Mouse (Mus musculus) liver, embryonic 16.5 days (tissue): ENCODE measurements around the gene Hinfp. TPM values are rescaled to one million over a fixed set of nuclear protein-coding genes. Genes with fewer than 3 reads are reported as not detected.

Source experiments
- ATAC-seq: fragments of 200-750 bp; cut with Nextera tagmentation; 2 replicates; pipeline ENCODE4 v1.8.0; 2017; ENCODE audit warnings: low read depth, mild to moderate bottlenecking, moderate number of reproducible peaks, moderate library complexity
- H3K27ac ChIP-seq: fragments of 300-500 bp; sonication (generic); 2 replicates; pipeline ENCODE4 v1.5.1; 2014; ENCODE audit warnings: mild to moderate bottlenecking, low read length
- H3K27me3 ChIP-seq: fragments of 300-500 bp; sonication (generic); 2 replicates; pipeline ENCODE4 v1.6.1; 2014; ENCODE audit warnings: low read depth, low read length, mixed read lengths; ENCODE audit not compliant: control insufficient read depth, insufficient read depth
- H3K36me3 ChIP-seq: fragments of 300-500 bp; sonication (generic); 2 replicates; pipeline ENCODE4 v1.6.1; 2014; ENCODE audit warnings: mild to moderate bottlenecking; ENCODE audit not compliant: control insufficient read depth, insufficient read depth
- H3K4me1 ChIP-seq: fragments of 300-500 bp; sonication (generic); 2 replicates; pipeline ENCODE4 v1.6.1; 2014; ENCODE audit warnings: low read depth, low read length, mixed read lengths; ENCODE audit not compliant: control insufficient read depth
- H3K4me2 ChIP-seq: fragments of 300-500 bp; sonication (generic); 2 replicates; pipeline ENCODE4 v1.6.1; 2014; ENCODE audit warnings: low read depth, low read length, mixed read lengths
- H3K4me3 ChIP-seq: fragments of 300-500 bp; sonication (generic); 2 replicates; pipeline ENCODE4 v1.5.1; 2014; ENCODE audit warnings: low read depth, mild to moderate bottlenecking, low read length
- H3K9ac ChIP-seq: fragments of 300-500 bp; sonication (generic); 2 replicates; pipeline ENCODE4 v1.6.1; 2014; ENCODE audit warnings: low read depth, low read length
- H3K9me3 ChIP-seq: fragments of 300-500 bp; sonication (generic); replicated peaks from 2 replicates; pipeline ENCODE4 v1.6.1; 2016; ENCODE audit warnings: low read length; ENCODE audit not compliant: control insufficient read depth
- WGBS: fragments of 180-500 bp; shearing (Covaris S2); extraction: QIAGEN DNeasy Blood & Tissue Kit; methylation state at CpG from one replicate; pipeline ENCODE4 v1.1.7; 2014; ENCODE audit not compliant: insufficient replicate concordance; 5-methylcytosine and 5-hydroxymethylcytosine counted together
- polyA plus RNA-seq: library from polyadenylated mRNA; unstranded; fragments of >200 nt; fragmentation: Nextera tagmentation; extraction: Ambion mirVana; gene quantifications from 2 replicates; pipeline ENCODE4 v1.2.1, GENCODE M21; 2015

Gene Hinfp
- polyA plus RNA-seq, 1 experiment from 2014 or later: 12.6 TPM

- H3K36me3 ChIP-seq: peaks cover 74% of the 10 kb centered on the region
- peak overlapping the region; percentile 99 for H3K27ac ChIP-seq
- H3K4me2 ChIP-seq: peak overlapping the region; percentile 79
- peak overlapping the region; percentile 96 for H3K9ac ChIP-seq
- ATAC-seq: no peak
- peaks cover 28% of the 10 kb centered on the region for H3K4me1 ChIP-seq
- H3K27me3 ChIP-seq: no peaks in the 10 kb centered on the region
- under 1% methylated on average over 5 of the region's 5 CpGs for WGBS
- H3K4me3 ChIP-seq: peak overlapping the region; percentile 85
- H3K9me3 ChIP-seq: no peaks in the 10 kb centered on the region
Observed at GRCm38 (mm10) chr9:44336093-44336406, 30.6 kb upstream of the Hinfp start.

DNA sequence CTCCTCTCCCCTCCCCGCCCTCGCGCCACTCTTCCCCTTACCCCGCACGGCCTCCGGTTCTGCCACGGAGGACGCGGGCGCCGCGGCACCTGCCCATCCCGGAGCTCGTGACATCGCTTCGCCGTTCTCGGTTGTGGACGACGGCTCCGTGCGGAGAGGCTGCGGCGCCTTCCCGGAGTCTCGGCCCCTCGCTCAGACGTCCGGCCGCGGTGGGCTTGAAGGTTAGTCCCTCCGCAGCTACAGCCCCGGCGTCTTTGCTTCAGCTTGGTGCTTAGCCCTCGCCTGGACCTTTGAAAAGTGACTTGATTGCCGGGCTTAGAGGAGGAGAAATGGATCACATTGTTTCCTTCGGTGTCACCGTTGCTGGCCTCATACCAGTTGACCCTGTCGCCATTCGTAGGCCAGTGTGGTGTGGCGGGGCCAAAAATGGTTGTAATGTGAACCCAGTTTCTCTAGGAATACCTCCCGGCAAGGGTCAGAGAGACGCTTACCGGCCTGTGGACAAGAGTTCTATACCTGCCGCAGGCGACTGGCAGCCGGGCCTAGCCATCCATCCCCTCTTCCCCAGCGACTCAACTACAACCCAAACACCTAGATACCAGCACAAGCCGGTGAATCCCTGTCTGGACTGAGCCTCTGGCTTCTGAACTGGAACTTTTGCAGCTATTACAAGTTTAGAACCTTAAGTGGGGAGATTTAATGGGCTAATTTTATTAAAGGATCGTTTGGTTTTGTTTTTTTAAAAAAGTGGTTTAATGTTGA, 30.0 kb upstream of the Hinfp start:
- Histone ChIP-seq H3K27ac (peak overlapping the region; percentile 99), H3K9ac (peak overlapping the region; percentile 96), H3K27me3 (no peaks in the 10 kb centered on the region), H3K4me3 (peak overlapping the region; percentile 85), H3K4me2 (peak overlapping the region; percentile 79), H3K4me1 (peaks cover 28% of the 10 kb centered on the region), H3K36me3 (peaks cover 68% of the 10 kb centered on the region), H3K9me3 (no peaks in the 10 kb centered on the region)
- ATAC-seq: peak; percentile 1
- 0% methylated on average over 47 of the region's 50 CpGs for WGBS

- H3K4me1 ChIP-seq: peaks cover 28% of the 10 kb centered on the region
- H3K36me3 ChIP-seq: peaks cover 65% of the 10 kb centered on the region
- H3K27ac ChIP-seq: peak within 1 kb of the TSS; percentile 99
- H3K4me3 ChIP-seq: peak within 1 kb of the TSS; percentile 85
- peak; percentile 87 for ATAC-seq
- under 1% methylated on average over 88 of the region's 91 CpGs for WGBS
- no peaks in the 10 kb centered on the region for H3K27me3 ChIP-seq
- H3K9ac ChIP-seq: peak within 1 kb of the TSS; percentile 96
- peak within 1 kb of the TSS; percentile 79 for H3K4me2 ChIP-seq
- no peaks in the 10 kb centered on the region for H3K9me3 ChIP-seq
Observed at GRCm38 (mm10) chr9:44334396-44335330, 29.2 kb upstream of the Hinfp start, which contains the start of gene H2afx. Gene H2afx (plus strand): TSS chr9:44334694.

- Histone ChIP-seq H3K27ac (peak overlapping the region; percentile 88), H3K9me3 (no peaks in the 10 kb centered on the region), H3K9ac (peak overlapping the region; percentile 52), H3K4me1 (peaks cover 28% of the 10 kb centered on the region), H3K36me3 (peaks cover 54% of the 10 kb centered on the region), H3K4me2 (peak overlapping the region; percentile 61), H3K27me3 (no peaks in the 10 kb centered on the region), H3K4me3 (peak overlapping the region; percentile 59)
- 93% methylated on average over 13 of the region's 13 CpGs for WGBS
- ATAC-seq: no peak
Observed at GRCm38 (mm10) chr9:44332918-44333638, 27.6 kb upstream of the Hinfp start.

GRCm38 (mm10) chr9:44330736-44331135, 25.3 kb upstream of the Hinfp start:
- no peak overlapping the region for H3K4me3 ChIP-seq
- H3K36me3 ChIP-seq: peaks cover 35% of the 10 kb centered on the region

DNA sequence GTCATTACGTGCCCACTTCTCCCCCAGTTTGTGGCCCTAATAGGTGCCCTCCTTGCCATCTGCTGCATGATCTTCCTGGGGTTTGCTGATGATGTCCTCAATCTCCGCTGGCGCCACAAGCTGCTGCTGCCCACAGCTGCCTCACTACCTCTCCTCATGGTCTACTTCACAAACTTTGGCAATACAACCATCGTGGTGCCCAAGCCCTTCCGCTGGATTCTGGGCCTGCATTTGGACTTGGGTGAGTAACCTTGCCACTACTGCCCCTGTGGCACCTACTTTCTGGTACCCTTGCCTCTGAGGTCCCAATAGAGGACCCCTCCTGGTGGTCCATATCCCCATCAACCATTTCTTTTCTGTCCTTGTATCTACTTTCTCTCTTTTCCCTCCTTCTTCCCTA, 22.5 kb upstream of the Hinfp start:
- WGBS: 86% methylated on average over 5 of the region's 5 CpGs
- Histone ChIP-seq H3K27ac (0 out of 2 replicates have a peak overlapping the region, but pooled peaks have one; percentile 4), H3K4me1 (peaks cover 19% of the 10 kb centered on the region), H3K27me3 (no peaks in the 10 kb centered on the region), H3K4me3 (peak overlapping the region; percentile 72), H3K9me3 (no peaks in the 10 kb centered on the region), H3K4me2 (peak overlapping the region; percentile 84), H3K9ac (peak overlapping the region; percentile 86; the same call in 1 of the 2 replicates), H3K36me3 (peaks cover 21% of the 10 kb centered on the region)
- no peak for ATAC-seq

More at GRCm38 (mm10) chr9:44330736-44331135, 25.3 kb upstream of the Hinfp start:
- H3K9me3 ChIP-seq: no peaks in the 10 kb centered on the region
- no peak for ATAC-seq
- H3K4me1 ChIP-seq: peaks cover 28% of the 10 kb centered on the region
- no peak overlapping the region for H3K4me2 ChIP-seq
- H3K27ac ChIP-seq: no peak overlapping the region
- H3K9ac ChIP-seq: no peak overlapping the region
- WGBS: 81% methylated on average over 6 of the region's 6 CpGs
- no peaks in the 10 kb centered on the region for H3K27me3 ChIP-seq

- H3K4me2 ChIP-seq: peak overlapping the region; percentile 84
- H3K4me3 ChIP-seq: peak overlapping the region; percentile 72
- peaks cover 16% of the 10 kb centered on the region for H3K36me3 ChIP-seq
- H3K27me3 ChIP-seq: no peaks in the 10 kb centered on the region
- peak overlapping the region; percentile 86 for H3K9ac ChIP-seq
- under 1% methylated on average over 22 of the region's 22 CpGs for WGBS
- peak overlapping the region; percentile 73 for H3K27ac ChIP-seq
- ATAC-seq: peak; percentile 37
- no peaks in the 10 kb centered on the region for H3K9me3 ChIP-seq
- peaks cover 18% of the 10 kb centered on the region for H3K4me1 ChIP-seq
Observed at GRCm38 (mm10) chr9:44327064-44327711, 21.7 kb upstream of the Hinfp start.

DNA sequence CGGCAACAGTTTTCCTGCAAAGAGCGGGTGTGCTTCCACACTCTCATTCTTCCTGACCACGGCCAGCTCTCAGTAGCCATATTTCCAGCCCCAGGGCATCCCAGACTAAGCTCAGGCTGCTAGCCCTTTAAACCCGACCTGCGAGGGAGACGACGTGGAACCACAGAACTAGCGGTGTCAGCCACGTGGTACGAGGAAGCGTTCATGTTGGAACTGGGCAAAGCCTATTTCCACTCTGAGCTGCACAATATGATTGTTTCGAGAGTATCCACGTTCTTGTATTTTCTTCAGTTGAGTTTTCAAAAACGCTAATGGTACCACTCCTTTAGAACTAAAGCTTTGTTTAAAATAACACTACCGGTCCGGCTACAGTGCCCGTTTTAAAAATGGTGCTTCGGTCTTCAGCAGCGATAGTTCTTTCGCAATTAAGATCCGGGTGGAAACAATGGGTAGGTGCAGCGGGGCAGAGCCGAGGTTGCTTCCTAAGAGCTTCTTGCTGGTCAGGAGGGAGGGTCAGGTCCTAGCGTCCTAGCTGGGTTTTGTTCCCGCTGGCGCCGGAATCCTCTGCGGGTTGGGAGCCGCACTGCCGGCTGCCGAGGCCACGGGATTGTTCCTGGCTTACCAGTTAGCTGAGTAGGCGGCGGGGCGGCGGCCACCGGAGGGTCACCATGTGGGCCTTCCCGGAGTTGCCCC, 21.0 kb upstream of the Hinfp start:
- Histone ChIP-seq H3K9me3 (no peaks in the 10 kb centered on the region), H3K27me3 (no peaks in the 10 kb centered on the region), H3K4me1 (peaks cover 18% of the 10 kb centered on the region), H3K9ac (peak overlapping the region; percentile 86), H3K4me2 (peak overlapping the region; percentile 84), H3K36me3 (peaks cover 10% of the 10 kb centered on the region; the same call in 1 of the 2 replicates), H3K27ac (peak overlapping the region; percentile 73), H3K4me3 (peak overlapping the region; percentile 72)
- ATAC-seq: peak; percentile 85
- 0% methylated on average over 38 of the region's 38 CpGs for WGBS
